Mouse (Mus musculus) megakaryocyte, embryonic 14.5 days (primary cell): Measurements from ENCODE around the gene Lrmda. TPM values are rescaled to one million over a fixed set of nuclear protein-coding genes. Genes with fewer than 3 reads are reported as not detected.

Experiments
- H3K27me3 ChIP-seq: replicated peaks from 2 replicates; pipeline ENCODE3; 2012; ENCODE audit warnings: inconsistent platforms
- H3K36me3 ChIP-seq: replicated peaks from 2 replicates; pipeline ENCODE3; 2012; ENCODE audit warnings: low read length, inconsistent platforms, mixed read lengths
- H3K4me1 ChIP-seq: 2 replicates; pipeline ENCODE4 v1.6.1; 2012; ENCODE audit warnings: inconsistent platforms
- H3K4me3 ChIP-seq: replicated peaks from 2 replicates; pipeline ENCODE3; 2012; ENCODE audit warnings: moderate library complexity, mild to moderate bottlenecking, inconsistent platforms
- H3K9me3 ChIP-seq: 2 replicates; pipeline ENCODE4 v1.6.1; 2012; ENCODE audit warnings: inconsistent platforms
- FLI1 ChIP-seq: IDR thresholded peaks from 2 replicates; pipeline ENCODE4 v1.6.1; 2012; ENCODE audit warnings: low read length, inconsistent platforms, mixed read lengths
- GATA1 ChIP-seq: IDR thresholded peaks from 3 replicates; pipeline ENCODE4 v1.6.1; 2012; ENCODE audit warnings: mixed read lengths, low read length, inconsistent platforms, borderline replicate concordance
- polyA plus RNA-seq: library from polyadenylated mRNA; stranded (reverse); fragments of >175 nt; gene quantifications from 2 replicates; pipeline ENCODE4 v1.2.3, GENCODE M21; 2012; ENCODE audit warnings: low replicate concordance; ENCODE audit not compliant: insufficient read depth

The Lrmda gene
- polyA plus RNA-seq, 1 experiment = 7.1 TPM

DNA sequence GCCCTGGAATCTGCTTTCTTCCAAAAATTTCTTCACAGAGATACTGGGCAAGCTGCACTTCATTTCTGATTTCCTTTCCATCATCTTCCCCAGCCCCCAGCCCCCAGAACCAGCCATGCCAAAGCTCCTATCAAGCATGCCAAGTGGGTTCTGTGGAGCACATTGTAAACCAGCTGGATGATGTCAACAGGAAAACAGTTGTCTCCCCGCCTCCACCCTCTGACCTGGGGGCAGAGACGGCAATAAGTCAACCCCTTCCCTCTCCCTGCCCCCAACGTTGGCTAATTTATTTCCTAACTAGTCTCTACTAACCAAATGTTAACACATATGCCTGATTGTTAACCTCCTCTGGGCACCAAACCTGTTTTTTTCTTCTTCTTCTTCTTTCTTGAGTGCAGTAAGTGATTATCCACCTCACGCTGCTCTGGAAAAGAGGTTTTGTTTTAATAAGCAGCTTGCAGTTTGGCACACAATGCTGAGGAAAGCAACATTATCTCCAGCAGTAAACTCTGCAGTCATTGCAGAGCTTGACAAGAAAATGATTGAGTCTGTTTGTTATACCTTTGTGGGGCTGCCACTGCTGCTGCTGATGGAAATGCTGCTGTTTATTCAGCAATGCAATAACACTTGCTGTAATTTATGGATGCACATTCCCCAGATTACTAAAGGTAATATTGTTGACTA lies 128.0 kb downstream of the Lrmda start:
- no peak for TF ChIP-seq GATA1
- no peak for TF ChIP-seq FLI1
- no peaks in the 10 kb centered on the region for H3K27me3 ChIP-seq
- no peaks in the 10 kb centered on the region for H3K4me1 ChIP-seq
- H3K9me3 ChIP-seq = 0 out of 2 replicates have a peak, but pooled peaks cover under 1% of the 10 kb centered on the region
- H3K4me3 ChIP-seq = no peak overlapping the region
- no peaks in the 10 kb centered on the region for H3K36me3 ChIP-seq

GRCm38 (mm10) chr14:22152701-22153100 lies 133.2 kb downstream of the Lrmda start:
- H3K4me3 ChIP-seq = no peak overlapping the region
- TF ChIP-seq FLI1 (no peak), GATA1 (no peak)
- no peaks in the 10 kb centered on the region for H3K9me3 ChIP-seq
- peaks cover 6% of the 10 kb centered on the region; the same call in 1 of the 2 replicates for H3K4me1 ChIP-seq
- H3K27me3 ChIP-seq = no peaks in the 10 kb centered on the region
- no peaks in the 10 kb centered on the region for H3K36me3 ChIP-seq

GRCm38 (mm10) chr14:22154096-22154495 lies 134.6 kb downstream of the Lrmda start:
- no peak overlapping the region for H3K4me3 ChIP-seq
- TF ChIP-seq FLI1 (no peak), GATA1 (no peak)
- H3K36me3 ChIP-seq = no peaks in the 10 kb centered on the region
- no peaks in the 10 kb centered on the region for H3K9me3 ChIP-seq
- H3K4me1 ChIP-seq = peaks cover 6% of the 10 kb centered on the region; the same call in 1 of the 2 replicates
- H3K27me3 ChIP-seq = no peaks in the 10 kb centered on the region

GRCm38 (mm10) chr14:22155034-22155433 lies 135.5 kb downstream of the Lrmda start:
- H3K4me1 ChIP-seq = peaks cover 6% of the 10 kb centered on the region; the same call in 1 of the 2 replicates
- H3K36me3 ChIP-seq = no peaks in the 10 kb centered on the region
- no peak overlapping the region for H3K4me3 ChIP-seq
- TF ChIP-seq FLI1 (no peak), GATA1 (no peak)
- H3K9me3 ChIP-seq = no peaks in the 10 kb centered on the region
- H3K27me3 ChIP-seq = no peaks in the 10 kb centered on the region

GRCm38 (mm10) chr14:22155512-22156026 lies 136.1 kb downstream of the Lrmda start:
- H3K4me3 ChIP-seq = no peak overlapping the region
- H3K36me3 ChIP-seq = no peaks in the 10 kb centered on the region
- no peak for TF ChIP-seq FLI1
- no peak for TF ChIP-seq GATA1
- peaks cover 6% of the 10 kb centered on the region; the same call in 1 of the 2 replicates for H3K4me1 ChIP-seq
- H3K9me3 ChIP-seq = no peaks in the 10 kb centered on the region
- no peaks in the 10 kb centered on the region for H3K27me3 ChIP-seq

DNA sequence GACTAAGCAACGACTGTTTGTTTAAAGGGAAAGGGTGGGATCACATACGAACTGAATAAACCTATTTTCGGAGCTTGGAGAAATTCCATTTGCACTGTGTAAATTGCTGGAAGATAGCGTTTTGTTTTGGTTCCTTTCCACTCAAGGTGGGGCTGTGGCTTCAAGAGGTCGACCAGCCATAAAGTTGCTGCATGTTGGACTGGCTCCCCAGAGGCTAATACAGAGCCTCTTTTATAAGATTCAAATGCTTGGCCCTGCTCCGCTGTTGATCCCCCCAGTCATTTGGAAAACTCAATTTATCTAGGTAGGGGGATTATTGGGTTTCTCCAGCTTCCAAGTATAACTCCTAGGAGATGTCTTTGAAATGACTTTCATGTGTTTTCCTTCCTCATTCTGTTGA lies 137.5 kb downstream of the Lrmda start:
- Histone ChIP-seq H3K4me3 (no peak overlapping the region), H3K9me3 (no peaks in the 10 kb centered on the region), H3K36me3 (no peaks in the 10 kb centered on the region), H3K4me1 (peaks cover 6% of the 10 kb centered on the region; the same call in 1 of the 2 replicates), H3K27me3 (no peaks in the 10 kb centered on the region)
- TF ChIP-seq GATA1 (no peak), FLI1 (no peak)

DNA sequence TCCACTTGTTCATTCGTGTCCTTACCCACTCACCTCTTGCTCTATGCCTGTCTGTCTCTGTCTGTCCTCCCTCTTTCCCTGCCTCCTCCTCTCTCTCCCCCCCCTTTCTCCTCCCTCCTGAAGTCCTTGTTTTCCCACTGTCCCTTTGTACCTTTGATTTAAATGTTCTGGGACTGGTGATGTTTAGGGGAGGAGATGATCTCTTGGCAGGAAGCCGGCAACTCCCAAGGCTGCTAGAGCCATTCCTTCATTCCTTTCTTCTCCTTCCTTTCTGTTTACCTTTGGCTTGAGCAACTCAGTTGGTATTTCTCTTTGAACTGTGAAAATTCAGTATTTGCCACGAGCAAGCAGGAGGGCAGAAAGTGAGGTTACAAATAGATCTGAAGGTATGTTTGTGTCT lies 141.9 kb downstream of the Lrmda start:
- TF ChIP-seq FLI1 (no peak), GATA1 (no peak)
- Histone ChIP-seq H3K36me3 (no peaks in the 10 kb centered on the region), H3K9me3 (no peaks in the 10 kb centered on the region), H3K4me3 (no peak overlapping the region), H3K4me1 (no peaks in the 10 kb centered on the region; the same call in 1 of the 2 replicates), H3K27me3 (no peaks in the 10 kb centered on the region)

GRCm38 (mm10) chr14:22167285-22167684 lies 147.8 kb downstream of the Lrmda start:
- H3K4me3 ChIP-seq = no peak overlapping the region
- H3K4me1 ChIP-seq = peaks cover 9% of the 10 kb centered on the region; the same call in 1 of the 2 replicates
- no peaks in the 10 kb centered on the region for H3K9me3 ChIP-seq
- H3K27me3 ChIP-seq = no peaks in the 10 kb centered on the region
- H3K36me3 ChIP-seq = no peaks in the 10 kb centered on the region
- TF ChIP-seq GATA1 (no peak), FLI1 (no peak)

GRCm38 (mm10) chr14:22168077-22168794 lies 148.7 kb downstream of the Lrmda start:
- no peaks in the 10 kb centered on the region for H3K9me3 ChIP-seq
- TF ChIP-seq GATA1 (no peak), FLI1 (no peak)

More at GRCm38 (mm10) chr14:22168077-22168794, 148.7 kb downstream of the Lrmda start:
- Histone ChIP-seq H3K4me3 (no peak overlapping the region), H3K36me3 (no peaks in the 10 kb centered on the region), H3K27me3 (no peaks in the 10 kb centered on the region), H3K4me1 (peaks cover 9% of the 10 kb centered on the region; the same call in 1 of the 2 replicates)
